Mouse (Mus musculus) gonadal fat pad, adult 2 months (tissue): ENCODE results near the gene Prpf40a. TPM values are rescaled to one million over a fixed set of nuclear protein-coding genes. Genes with fewer than 3 reads are reported as not detected.

ENCODE experiments used
- DNase-seq: peaks from one replicate; pipeline ENCODE4 v3.0.0-alpha.2; 2012; ENCODE audit warnings: low read depth
- polyA plus RNA-seq: library from polyadenylated mRNA; depleted of rRNA; stranded (reverse); fragments of >200 nt; gene quantifications from 2 replicates; pipeline ENCODE4 v1.2.3, GENCODE M21; 2012; rRNA removed

The Prpf40a gene
- polyA plus RNA-seq: 21.8 and 27.1 TPM in 2 replicates

GRCm38 (mm10) chr2:53190684-53191511 lies at the start of gene Prpf40a:
TSS of gene Prpf40a (minus strand) at chr2:53191284.
- peak; percentile 57 for DNase-seq

- DNase-seq: no peak
These were observed 31.2 kb upstream of the Prpf40a start for GRCm38 (mm10) chr2:53222242-53222641.

GRCm38 (mm10) chr2:53213493-53213892 lies 22.4 kb upstream of the Prpf40a start:
- DNase-seq: peak; percentile 70

GRCm38 (mm10) chr2:53206749-53207148 lies 15.7 kb upstream of the Prpf40a start:
- no peak for DNase-seq

DNA sequence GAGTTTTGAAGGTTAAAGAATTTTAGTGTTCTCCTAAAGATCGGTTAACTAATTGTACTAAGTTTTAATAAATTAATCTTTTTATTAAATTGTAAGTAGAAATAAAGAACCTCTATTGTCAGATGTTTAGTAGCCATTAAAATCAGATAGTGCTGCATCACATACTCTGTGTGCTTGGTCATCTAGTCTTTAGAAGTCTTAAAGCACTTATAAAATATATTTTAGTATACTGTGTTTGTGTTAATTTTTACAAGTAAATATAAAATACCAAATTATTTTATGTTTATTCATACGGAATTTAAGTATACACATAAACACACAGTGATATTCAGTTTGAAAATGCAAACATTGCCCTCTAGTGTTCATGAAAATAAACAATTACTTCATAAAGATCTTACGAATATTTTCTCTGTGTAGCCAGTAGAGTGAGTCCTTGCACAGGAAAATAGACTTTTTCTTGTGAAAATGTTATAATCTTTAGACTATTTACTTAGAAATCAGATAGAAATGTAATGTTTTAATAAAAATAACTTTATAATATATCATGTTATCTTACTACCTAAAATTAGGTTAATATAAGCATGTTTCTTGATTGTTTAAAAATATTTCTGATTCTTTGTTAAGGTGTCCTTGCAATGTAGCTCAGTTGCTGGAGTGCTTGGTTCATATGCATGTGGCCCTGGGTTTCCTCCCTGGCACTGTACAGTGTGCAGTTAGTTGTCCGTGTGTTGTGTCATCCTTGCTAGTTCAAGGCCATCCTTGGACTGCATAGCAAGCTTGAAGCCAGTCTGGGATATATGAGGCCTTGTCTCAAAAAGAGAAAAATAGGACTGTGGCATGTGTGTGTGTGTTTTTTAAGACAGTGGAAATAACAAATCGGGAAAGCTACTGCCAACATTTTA lies 13.5 kb upstream of the Prpf40a start:
- no peak for DNase-seq

GRCm38 (mm10) chr2:53200164-53200885 lies 9.2 kb upstream of the Prpf40a start:
- DNase-seq: no peak

DNA sequence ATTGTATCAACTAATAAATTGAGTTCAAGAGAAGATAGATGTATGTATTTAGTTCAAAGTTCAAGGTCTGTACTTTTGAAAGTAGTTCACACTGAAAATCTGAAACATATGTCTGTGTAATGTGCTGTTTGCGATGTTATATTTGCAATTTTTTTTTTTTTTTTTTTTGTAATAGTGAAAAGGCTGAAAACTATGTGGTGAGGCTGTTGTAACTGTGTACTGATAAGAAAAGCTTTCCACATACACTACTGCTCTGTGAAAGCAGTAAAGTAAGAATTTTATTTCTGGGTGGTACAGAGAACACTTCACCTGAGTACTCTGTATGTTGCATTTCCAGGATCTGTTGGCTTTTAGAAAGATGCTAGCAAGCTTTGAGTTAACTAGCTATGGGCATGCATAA lies 8.1 kb upstream of the Prpf40a start:
- DNase-seq: no peak

GRCm38 (mm10) chr2:53196431-53196830 lies 5.3 kb upstream of the Prpf40a start:
- no peak for DNase-seq

- no peak for DNase-seq
These were observed 1.3 kb upstream of the Prpf40a start for GRCm38 (mm10) chr2:53192386-53192785.

DNA sequence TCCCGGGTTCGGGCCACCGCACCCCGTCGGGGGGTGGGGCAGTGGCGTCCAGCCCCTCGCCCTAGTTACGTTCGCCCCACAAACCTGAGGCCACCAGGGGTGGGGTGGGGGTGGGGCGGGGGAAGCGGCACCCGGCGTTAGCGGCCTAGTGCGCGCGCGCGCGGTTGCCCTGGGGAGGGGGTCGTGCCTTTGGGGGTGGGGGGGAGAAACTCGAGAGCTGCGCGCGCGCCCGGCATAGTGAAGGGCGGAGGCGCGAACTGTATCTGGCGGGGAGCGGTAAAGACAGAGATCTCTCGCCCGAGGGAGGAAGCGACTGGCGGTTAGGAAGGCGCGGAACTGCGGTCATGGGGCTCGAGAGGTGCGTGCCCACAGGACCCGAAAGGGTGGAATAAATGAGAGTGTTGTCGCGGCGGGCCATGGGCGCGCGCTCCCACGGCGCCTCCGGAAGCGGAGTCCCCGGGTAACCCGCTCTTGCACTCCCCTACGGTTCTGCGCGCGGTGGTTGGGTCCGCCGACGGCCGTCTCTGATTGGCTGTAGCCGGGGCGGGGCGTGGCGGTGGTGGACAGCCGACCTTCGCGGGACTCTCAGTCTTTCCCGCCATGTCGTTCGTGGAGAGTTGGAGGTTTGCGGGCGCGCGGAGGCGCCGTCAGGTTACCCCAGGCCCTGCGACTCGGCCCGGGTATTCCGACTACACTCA lies 588 bp upstream of the Prpf40a start, which contains the start of gene Arl6ip6:
Gene Arl6ip6 (plus strand): TSS at position 204 of the 698 bp plus-strand sequence.
- no peak for DNase-seq

- DNase-seq: no peak
These were observed 1.3 kb downstream of the Prpf40a start for GRCm38 (mm10) chr2:53189811-53190210.

DNA sequence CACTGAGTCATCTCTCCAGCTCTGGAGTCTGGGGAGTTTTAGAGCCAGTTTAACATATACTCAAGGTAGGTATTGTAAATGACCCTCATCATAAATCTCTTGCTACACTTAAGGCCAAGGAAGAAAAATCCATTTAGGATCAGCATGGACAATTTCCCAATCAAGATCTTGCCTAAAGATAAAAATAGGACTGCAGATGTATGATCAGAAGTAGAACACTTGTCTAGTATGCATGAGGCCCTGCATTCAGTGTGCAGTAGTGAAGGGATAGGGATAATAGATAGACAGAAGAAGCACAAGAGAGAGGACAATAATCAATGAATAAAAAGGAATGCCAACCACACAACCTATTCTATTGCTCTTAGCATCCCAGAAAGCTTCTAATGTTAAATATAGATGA lies 11.2 kb downstream of the Prpf40a start:
- no peak for DNase-seq

- DNase-seq: no peak
These were observed 12.1 kb downstream of the Prpf40a start for GRCm38 (mm10) chr2:53178966-53179365.

GRCm38 (mm10) chr2:53173966-53174365 lies 17.1 kb downstream of the Prpf40a start:
- no peak for DNase-seq

DNA sequence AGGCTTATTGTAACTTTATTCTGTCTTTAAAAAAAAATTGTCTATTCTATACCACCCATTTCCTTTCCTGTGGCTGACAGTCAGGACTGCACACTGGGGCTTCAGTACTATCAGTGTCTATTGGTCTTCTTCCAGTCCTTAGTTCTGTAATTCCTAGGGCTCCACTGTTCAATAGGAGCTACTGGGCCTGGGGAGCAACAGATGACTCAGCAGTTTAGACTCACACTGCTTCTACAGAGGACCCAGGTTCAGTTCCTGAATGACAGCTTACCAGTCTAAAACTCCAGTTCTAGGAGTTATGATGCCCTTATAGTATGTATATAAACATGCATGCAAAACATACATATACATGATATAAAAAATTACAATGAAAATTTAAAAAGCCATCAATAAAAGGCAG lies 44.2 kb downstream of the Prpf40a start:
- no peak for DNase-seq

DNA sequence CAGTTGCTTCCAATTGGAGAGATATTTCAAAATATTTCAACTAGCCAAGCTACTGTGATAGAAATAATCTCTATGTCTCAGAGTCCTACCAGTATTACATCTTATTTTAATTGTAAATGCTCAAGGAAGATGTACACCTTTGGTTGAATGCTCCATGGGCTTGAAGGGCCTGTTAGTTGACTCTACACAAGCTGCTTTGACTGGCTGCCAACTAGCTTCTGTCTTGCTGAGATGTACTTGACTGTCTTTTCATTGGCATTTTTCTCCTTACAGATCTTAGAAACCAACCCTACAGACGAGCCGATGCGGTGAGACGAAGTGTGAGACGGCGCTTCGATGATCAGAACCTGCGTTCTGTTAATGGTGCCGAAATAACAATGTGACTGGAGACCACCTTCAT lies 59.5 kb downstream of the Prpf40a start:
- DNase-seq: no peak

- DNase-seq: no peak
These were observed 62.0 kb downstream of the Prpf40a start for GRCm38 (mm10) chr2:53129070-53129469.

DNA sequence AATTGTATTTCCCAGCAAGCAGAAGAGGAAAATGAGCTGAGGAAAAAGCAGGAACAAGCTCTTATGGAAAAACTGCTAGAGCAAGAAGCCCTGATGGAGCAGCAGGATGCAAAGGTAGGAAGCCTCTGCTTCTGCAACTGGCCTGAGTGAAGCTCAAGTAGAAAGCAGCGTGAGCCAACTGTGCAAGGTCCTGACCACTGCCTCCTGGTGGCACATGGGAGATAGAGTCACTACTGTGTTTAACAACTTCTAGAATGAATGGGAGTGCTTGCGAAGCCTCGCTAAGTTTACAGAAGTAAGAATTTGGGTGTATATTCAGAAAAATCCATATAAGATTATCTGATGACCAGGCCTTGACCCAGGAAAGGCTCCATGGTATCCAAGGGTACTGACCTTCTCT lies 65.1 kb downstream of the Prpf40a start:
- no peak for DNase-seq

GRCm38 (mm10) chr2:53121797-53122196 lies 69.3 kb downstream of the Prpf40a start:
- DNase-seq: no peak

GRCm38 (mm10) chr2:53108547-53108946 lies 82.5 kb downstream of the Prpf40a start:
- DNase-seq: no peak

GRCm38 (mm10) chr2:53106472-53106871 lies 84.6 kb downstream of the Prpf40a start:
- DNase-seq: no peak
